Mouse (Mus musculus): ENCODE measurements around the gene Slc15a5.

DNA sequence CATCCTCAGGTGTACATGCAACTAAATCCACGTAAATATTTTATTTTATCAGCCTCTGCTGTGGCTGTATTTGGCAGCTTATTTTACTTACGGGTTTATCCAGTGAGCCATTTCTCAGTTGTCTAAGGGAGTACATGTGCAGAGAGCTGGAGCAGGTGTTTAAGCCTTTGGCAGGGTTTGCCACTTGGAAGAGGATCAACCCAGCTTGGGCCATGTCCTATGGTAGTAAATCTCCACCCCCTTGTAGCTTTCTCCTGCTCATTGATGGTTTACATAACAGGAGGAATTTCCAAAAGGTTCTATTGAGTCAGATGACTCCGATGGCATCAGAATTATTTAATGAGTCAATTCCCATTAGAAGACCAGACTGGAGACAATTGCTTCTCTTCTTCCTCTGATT, 37.8 kb upstream of the Slc15a5 start:
- TF ChIP-seq CTCF (IDR thresholded peaks at IDR 0.05; ENCODE audit: control insufficient read depth, insufficient read depth, insufficient read length), result no peak
- no peak for TF ChIP-seq MYOD1 (IDR thresholded peaks at IDR 0.05; ENCODE audit: control insufficient read depth, insufficient read length, low read depth)
